Mouse (Mus musculus) embryonic facial prominence, embryonic 14.5 days (tissue): ENCODE data around the gene Muc2. TPM values are rescaled to one million over a fixed set of nuclear protein-coding genes. Genes with fewer than 3 reads are reported as not detected.

Experiments used
- ATAC-seq: fragments of 200-750 bp; cut with Nextera tagmentation; 2 replicates; pipeline ENCODE4 v1.8.0; 2017; ENCODE audit warnings: low read depth, moderate number of reproducible peaks, moderate TSS enrichment
- DNase-seq: peaks from one replicate; pipeline ENCODE4 v3.0.0-alpha.2; 2015; ENCODE audit warnings: low spot score
- H3K27ac ChIP-seq: fragments of 300-500 bp; sonication (generic); replicated peaks from 2 replicates; pipeline ENCODE4 v1.5.1; 2014; ENCODE audit warnings: low read depth, mild to moderate bottlenecking, low read length, moderate library complexity
- H3K27me3 ChIP-seq: fragments of 300-500 bp; sonication (generic); replicated peaks from 2 replicates; pipeline ENCODE4 v1.6.1; 2014; ENCODE audit warnings: low read length; ENCODE audit not compliant: control insufficient read depth, insufficient read depth
- H3K36me3 ChIP-seq: fragments of 300-500 bp; sonication (generic); 2 replicates; pipeline ENCODE4 v1.6.1; 2014; ENCODE audit warnings: low read length, mixed read lengths; ENCODE audit not compliant: control insufficient read depth, insufficient read depth
- H3K4me1 ChIP-seq: fragments of 300-500 bp; sonication (generic); 2 replicates; pipeline ENCODE4 v1.6.1; 2014; ENCODE audit warnings: antibody characterized with exemption, low read length; ENCODE audit not compliant: control insufficient read depth, insufficient read depth
- H3K4me2 ChIP-seq: fragments of 300-500 bp; sonication (generic); 2 replicates; pipeline ENCODE4 v1.6.1; 2014; ENCODE audit warnings: low read depth, mild to moderate bottlenecking, low read length, moderate library complexity, mixed read lengths
- H3K4me3 ChIP-seq: fragments of 300-500 bp; sonication (generic); 2 replicates; pipeline ENCODE4 v1.5.1; 2014; ENCODE audit warnings: low read depth, mild to moderate bottlenecking, low read length
- H3K9ac ChIP-seq: fragments of 300-500 bp; sonication (generic); 2 replicates; pipeline ENCODE4 v1.6.1; 2014; ENCODE audit warnings: low read depth, mild to moderate bottlenecking, low read length, moderate library complexity, mixed read lengths
- H3K9me3 ChIP-seq: fragments of 300-500 bp; sonication (generic); 2 replicates; pipeline ENCODE4 v1.6.1; 2016; ENCODE audit warnings: low read length; ENCODE audit not compliant: control insufficient read depth
- WGBS: fragments of 180-500 bp; shearing (Covaris S2); extraction: QIAGEN DNeasy Blood & Tissue Kit; methylation state at CpG from one replicate; pipeline ENCODE4 v1.1.7; 2014; 5-methylcytosine and 5-hydroxymethylcytosine counted together
- polyA plus RNA-seq: library from polyadenylated mRNA; unstranded; fragments of >200 nt; fragmentation: Nextera tagmentation; extraction: Ambion mirVana; gene quantifications from 2 replicates; pipeline ENCODE4 v1.2.1, GENCODE M21; 2014

The Muc2 gene
- polyA plus RNA-seq, 1 experiment from 2014 or later: 1.3 TPM

- H3K27ac ChIP-seq: no peak overlapping the region
- H3K36me3 ChIP-seq: no peaks in the 10 kb centered on the region
- no peaks in the 10 kb centered on the region for H3K27me3 ChIP-seq
- peaks cover 7% of the 10 kb centered on the region; the same call in 1 of the 2 replicates for H3K4me1 ChIP-seq
- no peak overlapping the region for H3K9ac ChIP-seq
- 99% methylated on average over 2 of the region's 2 CpGs for WGBS
- ATAC-seq (no peak), DNase-seq (no peak)
- H3K4me2 ChIP-seq: no peak overlapping the region
- no peak overlapping the region for H3K4me3 ChIP-seq
- no peaks in the 10 kb centered on the region for H3K9me3 ChIP-seq
Observed at GRCm38 (mm10) chr7:141774855-141775254, 84.7 kb downstream of the Muc2 start.

DNA sequence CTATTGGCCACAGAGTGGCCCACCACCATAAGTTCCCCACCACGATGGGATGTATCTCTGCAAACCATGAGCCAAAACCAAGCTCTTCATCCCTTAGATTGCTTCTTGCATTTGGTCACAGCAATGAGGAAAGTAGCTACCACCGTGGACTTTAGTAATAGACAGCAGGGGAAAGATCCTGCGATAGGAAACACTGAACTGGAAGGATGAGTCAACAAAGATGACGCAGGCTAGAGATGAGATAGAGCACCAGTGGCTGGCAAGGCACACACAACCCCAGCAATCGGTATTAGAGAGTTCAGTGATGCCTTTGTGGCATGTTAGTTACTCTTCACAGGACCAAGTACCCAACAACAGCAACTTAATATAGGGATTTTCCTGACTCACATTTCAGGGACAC lies 86.1 kb downstream of the Muc2 start:
- Histone ChIP-seq H3K4me2 (no peak overlapping the region), H3K27ac (no peak overlapping the region), H3K4me3 (no peak overlapping the region), H3K9ac (no peak overlapping the region), H3K27me3 (no peaks in the 10 kb centered on the region), H3K9me3 (no peaks in the 10 kb centered on the region), H3K4me1 (peaks cover 7% of the 10 kb centered on the region; the same call in 1 of the 2 replicates), H3K36me3 (no peaks in the 10 kb centered on the region)
- 90% methylated on average over 5 of the region's 5 CpGs for WGBS
- ATAC-seq: no peak
- no peak for DNase-seq

DNA sequence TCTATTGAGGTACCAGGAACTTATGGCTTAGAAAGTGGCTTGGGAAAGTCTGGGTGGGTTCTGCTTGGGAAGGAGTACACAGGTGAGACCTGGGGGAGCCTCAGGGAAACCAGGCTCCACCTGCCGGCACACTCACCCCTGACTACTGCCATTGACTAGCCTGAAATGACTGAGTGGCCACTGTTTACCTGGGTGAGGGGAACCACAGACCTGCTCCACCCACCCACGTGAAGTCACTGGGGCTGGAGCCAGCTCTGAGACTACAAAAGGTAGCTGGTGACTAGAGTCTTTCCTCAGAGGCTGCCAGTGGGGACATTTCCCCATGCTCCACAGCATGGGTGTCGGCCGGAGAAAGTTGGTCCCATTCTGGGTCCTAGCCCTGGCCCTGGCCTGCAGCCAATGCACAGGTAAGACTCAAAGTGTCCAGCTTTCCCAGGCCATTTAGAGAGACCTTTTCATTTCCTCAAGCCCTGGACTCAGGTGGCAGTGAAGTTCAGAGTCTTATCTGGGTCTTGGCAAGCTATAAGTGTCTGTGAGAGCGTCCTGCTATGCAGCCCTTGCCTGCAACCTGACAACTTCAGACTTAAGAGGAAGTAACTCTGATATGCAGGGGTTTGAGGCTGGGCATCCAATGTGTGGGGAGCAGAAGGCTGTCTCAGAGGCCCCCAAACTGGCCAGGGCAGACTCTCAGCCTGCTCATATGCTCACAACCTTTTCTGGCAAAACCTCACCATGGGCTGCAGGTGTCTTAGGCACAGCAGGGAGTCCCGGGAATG lies 98.7 kb downstream of the Muc2 start, which contains the start of gene Muc5ac:
Gene Muc5ac, plus strand, starts transcription at position 296 of the 776 bp plus-strand sequence.
- Histone ChIP-seq H3K9me3 (no peaks in the 10 kb centered on the region), H3K36me3 (no peaks in the 10 kb centered on the region), H3K4me2 (no peak within 1 kb of the TSS), H3K9ac (no peak within 1 kb of the TSS), H3K4me3 (no peak within 1 kb of the TSS), H3K27me3 (no peaks in the 10 kb centered on the region), H3K27ac (no peak within 1 kb of the TSS), H3K4me1 (no peaks in the 10 kb centered on the region)
- ATAC-seq (no peak), DNase-seq (no peak)
- WGBS: 87% methylated on average over 6 of the region's 6 CpGs

- DNase-seq (no peak), ATAC-seq (no peak)
- Histone ChIP-seq H3K27me3 (no peaks in the 10 kb centered on the region), H3K4me3 (no peak overlapping the region), H3K9ac (no peak overlapping the region), H3K9me3 (peaks cover 13% of the 10 kb centered on the region; the same call in 1 of the 2 replicates), H3K27ac (no peak overlapping the region), H3K4me2 (no peak overlapping the region), H3K36me3 (no peaks in the 10 kb centered on the region), H3K4me1 (no peaks in the 10 kb centered on the region)
- 90% methylated on average over 1 of the region's 1 CpGs for WGBS
Observed at GRCm38 (mm10) chr7:141794251-141794650, 104.1 kb downstream of the Muc2 start.

DNA sequence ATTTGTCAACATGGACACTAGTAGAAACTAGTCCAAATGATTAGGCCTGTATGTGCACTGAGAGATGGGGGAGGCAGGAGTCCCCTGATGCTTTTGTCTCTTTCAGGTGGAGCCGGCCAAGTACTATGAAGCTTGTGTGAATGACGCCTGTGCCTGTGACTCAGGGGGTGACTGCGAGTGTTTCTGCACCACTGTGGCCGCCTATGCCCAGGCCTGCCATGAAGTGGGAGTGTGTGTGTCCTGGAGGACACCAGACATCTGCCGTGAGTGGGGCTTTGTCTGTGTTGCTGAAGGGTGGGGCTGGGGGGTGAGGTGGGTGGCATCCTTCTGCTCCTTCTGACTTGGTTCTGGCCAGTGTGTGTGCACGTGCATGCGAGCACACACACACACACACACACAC lies 113.1 kb downstream of the Muc2 start:
- no peak overlapping the region for H3K4me3 ChIP-seq
- no peak for DNase-seq
- no peak for ATAC-seq
- H3K9me3 ChIP-seq: peaks cover 3% of the 10 kb centered on the region; the same call in 1 of the 2 replicates
- no peaks in the 10 kb centered on the region for H3K4me1 ChIP-seq
- H3K27me3 ChIP-seq: no peaks in the 10 kb centered on the region
- no peak overlapping the region for H3K9ac ChIP-seq
- H3K36me3 ChIP-seq: no peaks in the 10 kb centered on the region
- H3K27ac ChIP-seq: no peak overlapping the region
- 77% methylated on average over 6 of the region's 7 CpGs for WGBS
- no peak overlapping the region for H3K4me2 ChIP-seq

Other genes starting within 250 kb of the Muc2 start
- 7.1 and 7.4 TPM in 2 replicates for gene Pidd1, start 246.3 kb upstream of the Muc2 start, polyA plus RNA-seq
- 1,283 and 1,386 TPM in 2 replicates for gene Rplp2, start 243.0 kb upstream of the Muc2 start, polyA plus RNA-seq
- gene Pnpla2, start 235.1 kb upstream of the Muc2 start, polyA plus RNA-seq: 16.9 and 20.4 TPM in 2 replicates
- gene Cracr2b, start 229.2 kb upstream of the Muc2 start, polyA plus RNA-seq: 6.6 and 10.3 TPM in 2 replicates
- gene Cd151, start 222.9 kb upstream of the Muc2 start, polyA plus RNA-seq: 54.9 and 60.7 TPM in 2 replicates
- 59.3 and 65.2 TPM in 2 replicates for gene Polr2l, start 215.2 kb upstream of the Muc2 start, polyA plus RNA-seq
- 85.1 and 86.2 TPM in 2 replicates for gene Tspan4, start 215.1 kb upstream of the Muc2 start, polyA plus RNA-seq
- gene Chid1, start 150.5 kb upstream of the Muc2 start, polyA plus RNA-seq: 47.4 and 47.9 TPM in 2 replicates
- gene Ap2a2, start 128.2 kb upstream of the Muc2 start, polyA plus RNA-seq: 68.0 and 73.8 TPM in 2 replicates
- 0.17 and 0.19 TPM in 2 replicates for gene Muc6, start 35.0 kb upstream of the Muc2 start, polyA plus RNA-seq
- 0.03 and 0.04 TPM in 2 replicates for gene Muc5ac, start 98.6 kb downstream of the Muc2 start, polyA plus RNA-seq
- gene Muc5b, start 148.7 kb downstream of the Muc2 start, polyA plus RNA-seq: 0.07 and 0.17 TPM in 2 replicates
- gene Tollip, start 228.2 kb downstream of the Muc2 start, polyA plus RNA-seq: 48.9 and 50.1 TPM in 2 replicates